ENCODE assay signal across 8 mouse cellular contexts in the genomic region with DNA sequence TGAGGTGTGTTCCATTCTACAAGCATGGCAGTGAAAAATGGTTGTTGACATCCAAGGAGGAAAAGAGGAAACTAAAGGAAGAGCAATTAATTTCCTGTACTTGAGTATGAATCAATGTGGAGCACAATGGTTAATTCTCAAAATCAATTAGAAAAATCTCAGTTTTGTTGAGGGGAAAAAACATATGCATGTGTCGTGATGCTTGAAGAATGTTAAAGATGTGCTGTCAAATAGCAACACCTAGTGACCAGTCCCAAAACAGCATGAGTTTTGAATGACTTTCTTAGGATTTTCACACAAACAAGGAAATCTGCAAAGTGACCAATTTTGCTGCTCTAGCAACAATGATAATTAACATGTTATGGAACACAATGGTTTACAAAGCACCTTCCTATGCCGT. TPM values are rescaled to one million over a fixed set of nuclear protein-coding genes. Genes with fewer than 3 reads are reported as not detected.
A peak's percentile ranks its signal among the peaks of the same experiment; 100 is the strongest.
DNase-seq lines count a peak whose midpoint lies in the region; ATAC-seq and TF ChIP-seq lines count a peak whose summit lies in the region.

No protein-coding gene starts in this region.

- in situ Hi-C loops in ES-E14 (cut with MboI; ENCODE audit: low sequenced_read_pairs in 2 of 2, unreplicated experiment in 2 of 2): no loop called here

- H3K4me1 ChIP-seq in ES-E14 (ENCODE audit: control insufficient read depth in 2 of 2, insufficient read depth in 2 of 2, low read length in 2 of 2, poor library complexity in 1 of 2): no peaks in the 10 kb centered on the region

- ATAC-seq in monocyte, adult 5-6 weeks (replicated peaks; ENCODE audit: insufficient number of reproducible peaks, low FRiP score, low TSS enrichment, poor library complexity, severe bottlenecking): no peak

- no peak overlapping the region for H3K9ac ChIP-seq in ES-E14 (ENCODE audit: insufficient read depth, low read depth, low read length, poor library complexity, severe bottlenecking)

- no peaks in the 10 kb centered on the region for H3K9me3 ChIP-seq in ES-E14 (ENCODE audit: control insufficient read depth, insufficient read depth, low read depth, low read length)

- H3K27ac ChIP-seq in ES-E14 (ENCODE audit: insufficient read depth, low read depth, low read length, poor library complexity, severe bottlenecking): no peak overlapping the region

- no peaks in the 10 kb centered on the region for H3K36me3 ChIP-seq in ES-E14 (ENCODE audit: control insufficient read depth, insufficient read depth, low read length, poor library complexity, severe bottlenecking)

- H3K4me3 ChIP-seq in ES-E14 (ENCODE audit: insufficient read depth in 1 of 2, low read depth in 1 of 2, low read length in 2 of 2, poor library complexity in 1 of 2, severe bottlenecking in 1 of 2): no peak overlapping the region

- peak; percentile 8 for DNase-seq in cerebellum, adult 8-10 months
- no peak for DNase-seq in cerebellum, adult 9-11 months
- DNase-seq in layer of hippocampus, adult 11-12 months (ENCODE audit: low spot score): peak; percentile 48
- no peak for DNase-seq in layer of hippocampus, adult 9-11 months
- no peak for DNase-seq in ES-E14 (ENCODE audit: low read depth, low spot score)
- DNase-seq in hindlimb bud, embryonic 11.5 days (ENCODE audit: extremely low spot score, low read depth, low spot score): peak; percentile 31
- DNase-seq in ovary, postnatal 36 days (ENCODE audit: low spot score): no peak

TF ChIP-seq in ES-E14, 5 proteins besides CTCF, POLR2A, EP300 and RAD21:
- TF ChIP-seq ZC3H11A (IDR thresholded peaks at IDR 0.05; ENCODE audit: borderline replicate concordance, low read depth, low read length) (peak; percentile 49; the same call in 1 of the 2 replicates), MAFK (IDR thresholded peaks at IDR 0.05; ENCODE audit: insufficient read depth, low read depth, low read length) (no peak)

RNA-seq across cellular contexts. Expression of a gene that starts 16.6 kb away (rescaled TPM):
- 11.6 and 13.5 TPM in 2 replicates for total RNA-seq in ES-E14 (2012; rRNA removed)
- 3.6 to 12.6 TPM (median 6.5 TPM) in 3 replicates for total RNA-seq in monocyte, adult 5-6 weeks (2017)

RNA-seq across cellular contexts. Expression of a gene that starts 58.5 kb away (rescaled TPM):
- 22.0 and 28.5 TPM in 2 replicates for total RNA-seq in ES-E14 (2012; rRNA removed)
- 84.3 to 93.7 TPM (median 84.8 TPM) in 3 replicates for total RNA-seq in monocyte, adult 5-6 weeks (2017)

RNA-seq across cellular contexts. Expression of a gene that starts 59.2 kb away (rescaled TPM):
- 25.5 and 34.1 TPM in 2 replicates for total RNA-seq in ES-E14 (2012; rRNA removed)
- 67.0 to 80.6 TPM (median 72.1 TPM) in 3 replicates for total RNA-seq in monocyte, adult 5-6 weeks (2017)

Comparison
In these comparisons a context has a peak if more than half of its experiments do, and no peak if none do; other contexts are left out.
1. DNase-seq: peak in cerebellum, adult 8-10 months (single experiment), layer of hippocampus, adult 11-12 months (single experiment) and hindlimb bud, embryonic 11.5 days (single experiment); none in cerebellum, adult 9-11 months (single experiment), layer of hippocampus, adult 9-11 months (single experiment), ES-E14 (single experiment) and ovary, postnatal 36 days (single experiment).